Mouse (Mus musculus): ENCODE results near the gene Cuedc1.
"Not testable (repeated sequence)": the region's sequence is repeated elsewhere in the genome, so short reads cannot be mapped to it uniquely, and the experiment has no call there.

Cuedc1 gene

GRCm38 (mm10) chr11:88203712-88204532, 106.1 kb downstream of the Cuedc1 start, which contains the start of gene Mrps23:
Gene Mrps23, plus strand, starts transcription at chr11:88204388.
- peak; percentile 92 to 93 for DNase-seq (ENCODE audit: low spot score in 2 of 2)

- DNase-seq (ENCODE audit: low spot score in 2 of 2), result no peak
These were observed 106.9 kb downstream of the Cuedc1 start for GRCm38 (mm10) chr11:88204593-88205368.

GRCm38 (mm10) chr11:88206576-88206975, 108.7 kb downstream of the Cuedc1 start:
- DNase-seq (ENCODE audit: low spot score in 2 of 2), result not testable (repeated sequence)

- DNase-seq (ENCODE audit: low spot score in 2 of 2), result no peak
These were observed 109.8 kb downstream of the Cuedc1 start for GRCm38 (mm10) chr11:88207697-88208096.

GRCm38 (mm10) chr11:88211824-88212582, 114.1 kb downstream of the Cuedc1 start:
- DNase-seq (ENCODE audit: low spot score in 2 of 2), result no peak

- DNase-seq (ENCODE audit: low spot score in 2 of 2), result no peak
These were observed 115.9 kb downstream of the Cuedc1 start for GRCm38 (mm10) chr11:88213757-88214156.

GRCm38 (mm10) chr11:88214881-88215831, 117.3 kb downstream of the Cuedc1 start:
- DNase-seq (ENCODE audit: low spot score in 2 of 2), result no peak

GRCm38 (mm10) chr11:88216231-88216685, 118.4 kb downstream of the Cuedc1 start:
- DNase-seq (ENCODE audit: low spot score in 2 of 2), result peak; percentile 24 to 44

GRCm38 (mm10) chr11:88218155-88218554, 120.3 kb downstream of the Cuedc1 start:
- no peak for DNase-seq (ENCODE audit: low spot score in 2 of 2)

- no peak for DNase-seq (ENCODE audit: low spot score in 2 of 2)
These were observed 120.7 kb downstream of the Cuedc1 start for GRCm38 (mm10) chr11:88218586-88218985.

- DNase-seq (ENCODE audit: low spot score in 2 of 2), result no peak
These were observed 124.1 kb downstream of the Cuedc1 start for GRCm38 (mm10) chr11:88221929-88222475.

- no peak for DNase-seq (ENCODE audit: low spot score in 2 of 2)
These were observed 129.4 kb downstream of the Cuedc1 start for GRCm38 (mm10) chr11:88227001-88227957.

GRCm38 (mm10) chr11:88231213-88231790, 133.4 kb downstream of the Cuedc1 start:
- DNase-seq (ENCODE audit: low spot score in 2 of 2), result no peak

GRCm38 (mm10) chr11:88233528-88234427, 135.9 kb downstream of the Cuedc1 start:
- DNase-seq (ENCODE audit: low spot score in 2 of 2), result peak; percentile 73 to 76

- DNase-seq (ENCODE audit: low spot score in 2 of 2), result peak in 1 of 2 experiments; percentile 9
These were observed 136.9 kb downstream of the Cuedc1 start for GRCm38 (mm10) chr11:88234789-88235188.

- peak; percentile 53 to 60 for DNase-seq (ENCODE audit: low spot score in 2 of 2)
These were observed 137.7 kb downstream of the Cuedc1 start for GRCm38 (mm10) chr11:88235221-88236203.

All from spleen, postnatal 36 days (tissue).